Mouse (Mus musculus) liver, adult (tissue): ENCODE results near the gene Dimt1.

ENCODE experiments used
- GATA4 ChIP-seq: IDR thresholded peaks from 2 replicates; pipeline ENCODE4 v1.6.1; 2014; ENCODE audit warnings: mild to moderate bottlenecking, low read length; ENCODE audit not compliant: insufficient replicate concordance

Gene Dimt1

GRCm38 (mm10) chr13:106946594-106947540, at the start of gene Dimt1:
Gene Dimt1, plus strand, starts transcription at chr13:106947127.
- no peak for TF ChIP-seq GATA4

GRCm38 (mm10) chr13:106904637-106905036, 42.3 kb upstream of the Dimt1 start:
- TF ChIP-seq GATA4: no peak

GRCm38 (mm10) chr13:106907273-106907672, 39.7 kb upstream of the Dimt1 start:
- TF ChIP-seq GATA4: no peak

GRCm38 (mm10) chr13:106910096-106910495, 36.8 kb upstream of the Dimt1 start:
- TF ChIP-seq GATA4: no peak

GRCm38 (mm10) chr13:106913125-106913736, 33.7 kb upstream of the Dimt1 start:
- no peak for TF ChIP-seq GATA4

GRCm38 (mm10) chr13:106918322-106919050, 28.4 kb upstream of the Dimt1 start:
- no peak for TF ChIP-seq GATA4

GRCm38 (mm10) chr13:106928296-106928695, 18.6 kb upstream of the Dimt1 start:
- TF ChIP-seq GATA4: no peak

GRCm38 (mm10) chr13:106929201-106929600, 17.7 kb upstream of the Dimt1 start:
- TF ChIP-seq GATA4: no peak

GRCm38 (mm10) chr13:106935871-106936255, 11.1 kb upstream of the Dimt1 start:
- TF ChIP-seq GATA4: no peak

GRCm38 (mm10) chr13:106936256-106937137, 10.4 kb upstream of the Dimt1 start, which contains the start of gene Ipo11:
Gene Ipo11, minus strand, starts transcription at chr13:106936958.
- TF ChIP-seq GATA4: peak; percentile 15; the same call in 1 of the 2 replicates

GRCm38 (mm10) chr13:106937138-106937472, 9.8 kb upstream of the Dimt1 start:
- no peak for TF ChIP-seq GATA4

GRCm38 (mm10) chr13:106941211-106941976, 5.5 kb upstream of the Dimt1 start:
- TF ChIP-seq GATA4: no peak

- no peak for TF ChIP-seq GATA4
Measured at GRCm38 (mm10) chr13:106942721-106943120, 4.2 kb upstream of the Dimt1 start.

GRCm38 (mm10) chr13:106945518-106945917, 1.4 kb upstream of the Dimt1 start:
- no peak for TF ChIP-seq GATA4
